Mouse (Mus musculus): ENCODE data around the gene Ptprn2.

Gene Ptprn2

DNA sequence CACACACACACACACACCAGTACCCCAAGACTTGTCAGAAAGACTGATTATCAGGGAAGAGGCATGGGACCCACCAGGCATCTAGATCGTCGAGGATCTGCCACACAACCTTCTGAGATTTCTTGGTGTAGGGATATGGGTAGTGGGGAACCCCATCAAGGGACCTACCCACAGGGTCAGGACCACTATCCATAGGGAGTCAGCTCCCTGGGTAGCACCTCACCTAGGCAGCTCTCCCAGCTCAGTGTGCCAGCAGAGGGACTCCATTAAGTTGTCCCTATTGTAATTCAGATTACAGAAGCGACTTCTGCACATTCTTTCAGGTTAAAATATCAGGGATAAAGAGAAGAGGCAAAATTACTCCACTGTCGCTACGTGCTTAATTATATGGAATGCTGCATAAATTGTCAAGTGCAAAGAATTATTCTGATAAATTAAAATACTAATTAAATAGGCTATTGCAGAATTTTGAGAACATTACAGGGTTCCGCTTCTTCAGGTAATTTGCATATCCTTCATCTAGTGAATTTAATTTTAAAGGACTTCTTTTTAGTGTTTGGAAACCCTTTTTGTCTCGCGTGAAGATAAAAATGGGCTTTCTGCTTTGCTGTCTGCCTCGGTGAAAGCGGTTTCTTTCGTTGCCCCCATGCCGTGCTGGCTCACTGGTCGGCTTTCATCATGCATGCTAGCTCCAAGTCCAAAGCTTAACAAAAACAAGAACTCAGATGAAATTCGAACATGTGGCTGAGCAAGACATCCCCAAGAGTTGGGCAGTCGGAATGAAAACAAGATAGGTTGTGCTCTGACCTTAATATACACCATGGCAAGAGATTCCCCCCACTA is 531.5 kb downstream of the Ptprn2 start:
- DNase-seq, result no peak

DNA sequence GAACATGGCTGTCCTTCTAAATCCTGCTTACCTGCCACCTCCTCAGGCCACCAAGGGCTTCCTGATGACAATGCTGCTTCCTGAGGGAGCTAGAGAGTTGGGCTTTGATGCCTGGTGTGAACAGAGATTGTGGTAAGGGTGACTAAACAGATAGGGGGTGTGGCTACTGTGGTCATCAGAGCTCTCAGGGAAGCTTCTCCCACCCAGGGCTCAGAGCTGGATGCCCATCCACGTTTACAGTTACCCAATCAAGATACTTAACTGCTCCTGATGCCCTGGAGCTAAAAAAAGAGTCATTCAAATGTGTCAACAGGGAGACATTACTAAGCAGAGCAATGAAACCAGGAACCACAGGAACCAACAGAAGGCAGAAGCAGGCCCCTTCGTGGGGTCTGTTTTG is 532.4 kb downstream of the Ptprn2 start:
- DNase-seq, result no peak

GRCm38 (mm10) chr12:117023235-117023634 is 537.7 kb downstream of the Ptprn2 start:
- no peak for DNase-seq

- no peak for DNase-seq
Observed at GRCm38 (mm10) chr12:117024916-117025315, 539.4 kb downstream of the Ptprn2 start.

- no peak for DNase-seq
Observed at GRCm38 (mm10) chr12:117025676-117026075, 540.2 kb downstream of the Ptprn2 start.

DNA sequence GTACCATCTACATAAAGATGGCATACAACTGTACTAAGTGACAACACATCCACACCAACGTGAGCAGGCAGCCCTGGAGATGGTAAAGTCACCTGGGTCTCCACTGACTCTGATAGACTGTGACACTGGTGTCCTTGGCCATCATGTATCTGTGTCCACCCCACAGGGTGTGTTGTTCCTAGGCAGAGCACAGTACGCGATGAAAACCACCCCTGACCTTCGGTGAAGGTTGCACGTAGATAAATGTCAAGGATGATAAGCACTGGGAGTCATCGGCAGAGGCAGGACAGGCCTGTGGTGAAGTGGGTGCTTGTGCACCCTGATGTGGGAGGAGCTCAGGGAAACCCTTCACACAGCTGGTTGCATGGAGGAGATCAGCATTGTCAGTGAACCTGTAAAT is 541.8 kb downstream of the Ptprn2 start:
- no peak for DNase-seq

DNA sequence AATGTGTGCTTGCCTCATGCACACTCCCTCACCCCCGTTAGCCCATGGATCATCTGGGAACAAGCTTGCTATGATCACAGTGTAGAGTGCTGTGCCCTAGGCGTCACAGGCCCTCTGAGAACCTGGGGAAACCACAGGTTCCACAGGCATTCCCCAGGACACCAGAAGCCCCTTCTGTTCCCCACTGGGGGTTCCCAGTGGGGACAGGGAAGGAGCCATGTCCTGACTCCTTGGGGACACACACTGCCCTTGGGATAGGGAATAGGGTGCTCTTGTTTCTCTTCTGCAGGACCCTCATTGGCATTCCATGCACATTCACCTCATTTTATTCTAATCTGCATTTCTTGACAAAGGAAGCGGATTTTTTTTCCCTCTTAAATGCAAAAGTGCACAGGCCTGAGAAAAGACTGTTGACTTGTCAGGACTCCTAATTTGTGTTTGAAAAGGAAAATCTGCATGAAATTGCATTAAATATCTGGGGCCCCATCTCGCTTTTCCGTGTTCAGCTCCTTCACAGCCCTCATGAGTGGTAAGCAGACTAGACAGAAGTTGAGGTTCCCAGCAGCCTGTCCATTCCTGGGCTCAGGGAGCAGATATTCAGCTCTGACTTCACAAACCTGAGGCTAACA is 542.9 kb downstream of the Ptprn2 start:
- DNase-seq, result no peak

DNA sequence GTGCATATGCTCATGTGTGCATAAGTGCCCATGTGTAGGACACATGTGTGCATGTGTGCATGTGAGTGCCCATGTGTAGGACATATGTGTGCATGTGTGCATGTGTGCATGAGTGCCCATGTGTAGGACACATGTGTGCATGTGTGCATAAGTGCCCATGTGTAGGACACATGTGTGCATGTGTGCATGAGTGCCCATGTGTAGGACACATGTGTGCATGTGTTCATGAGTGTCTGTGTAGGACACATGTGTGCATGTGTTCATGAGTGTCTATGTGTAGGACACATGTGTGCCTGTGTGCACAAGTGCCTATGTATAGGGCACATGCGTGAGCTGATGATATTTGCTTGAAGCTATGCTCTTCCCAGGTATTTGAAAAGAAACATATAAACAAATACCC is 547.7 kb downstream of the Ptprn2 start:
- no peak for DNase-seq

GRCm38 (mm10) chr12:117034506-117034905 is 549.0 kb downstream of the Ptprn2 start:
- DNase-seq, result no peak

- peak; percentile 43 for DNase-seq
Observed at GRCm38 (mm10) chr12:117035243-117035642, 549.7 kb downstream of the Ptprn2 start.

DNA sequence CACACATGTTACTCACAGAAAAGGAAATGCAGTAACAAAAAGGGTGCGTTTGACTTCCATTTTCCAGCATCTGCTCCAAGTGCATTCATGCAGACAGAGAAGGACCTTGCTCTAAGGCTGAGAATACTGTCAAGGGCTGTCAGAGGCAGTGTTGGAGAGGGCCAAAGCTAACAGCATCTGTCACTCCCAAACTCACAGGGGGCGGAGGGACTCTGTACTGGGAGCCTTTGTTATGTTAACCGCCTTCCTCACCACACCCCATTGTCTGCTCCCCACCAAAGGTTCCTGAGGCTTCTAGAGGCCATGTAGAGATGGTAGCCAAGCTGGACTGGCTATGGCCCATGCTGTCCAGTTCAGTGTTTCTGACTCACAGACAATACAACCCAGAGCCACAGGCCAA is 553.9 kb downstream of the Ptprn2 start:
- no peak for DNase-seq

DNA sequence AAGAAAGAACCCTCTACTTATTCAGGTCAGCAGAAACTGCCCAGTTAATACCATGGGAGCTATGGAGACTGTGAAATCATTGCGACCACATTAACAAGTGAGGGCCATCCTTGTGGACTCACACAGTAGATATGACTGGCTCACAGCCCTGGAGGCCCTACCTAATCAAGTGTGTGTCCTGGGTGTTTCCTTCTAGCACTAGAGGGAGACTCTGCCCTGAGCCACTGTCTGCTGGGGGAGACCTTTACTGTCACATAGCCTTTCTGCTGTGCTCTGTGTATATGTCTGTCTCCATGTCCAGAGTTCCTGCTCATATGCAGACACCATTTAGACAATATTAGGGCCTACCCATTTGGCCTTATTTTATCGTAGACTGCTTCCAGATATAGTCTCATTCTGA is 555.9 kb downstream of the Ptprn2 start:
- DNase-seq, result no peak

DNA sequence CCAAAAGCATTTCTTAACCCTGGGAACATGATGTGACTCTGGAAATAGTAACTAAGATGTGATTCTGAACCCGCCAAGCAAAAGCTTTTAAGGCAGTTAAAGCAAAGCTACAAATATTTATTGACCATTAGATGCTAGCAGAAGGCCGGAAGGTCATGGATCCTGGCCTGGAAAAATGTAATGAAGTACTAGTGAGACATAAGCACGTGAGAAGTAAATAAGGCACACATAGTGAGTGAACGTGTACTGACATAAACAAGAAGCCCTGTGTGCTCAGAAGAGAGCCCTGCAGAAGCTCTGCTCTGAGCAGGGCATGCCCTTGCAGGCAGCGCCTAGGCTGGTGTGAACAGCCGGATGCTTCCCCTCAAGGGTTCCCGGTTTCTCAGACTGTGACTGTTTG is 557.2 kb downstream of the Ptprn2 start:
- DNase-seq, result no peak

- DNase-seq, result no peak
Observed at GRCm38 (mm10) chr12:117047384-117048251, 562.1 kb downstream of the Ptprn2 start.

GRCm38 (mm10) chr12:117049829-117050228 is 564.3 kb downstream of the Ptprn2 start:
- DNase-seq, result no peak

- DNase-seq, result no peak
Observed at GRCm38 (mm10) chr12:117053223-117053850, 567.8 kb downstream of the Ptprn2 start.

GRCm38 (mm10) chr12:117053851-117054769 is 568.6 kb downstream of the Ptprn2 start:
- no peak for DNase-seq

DNA sequence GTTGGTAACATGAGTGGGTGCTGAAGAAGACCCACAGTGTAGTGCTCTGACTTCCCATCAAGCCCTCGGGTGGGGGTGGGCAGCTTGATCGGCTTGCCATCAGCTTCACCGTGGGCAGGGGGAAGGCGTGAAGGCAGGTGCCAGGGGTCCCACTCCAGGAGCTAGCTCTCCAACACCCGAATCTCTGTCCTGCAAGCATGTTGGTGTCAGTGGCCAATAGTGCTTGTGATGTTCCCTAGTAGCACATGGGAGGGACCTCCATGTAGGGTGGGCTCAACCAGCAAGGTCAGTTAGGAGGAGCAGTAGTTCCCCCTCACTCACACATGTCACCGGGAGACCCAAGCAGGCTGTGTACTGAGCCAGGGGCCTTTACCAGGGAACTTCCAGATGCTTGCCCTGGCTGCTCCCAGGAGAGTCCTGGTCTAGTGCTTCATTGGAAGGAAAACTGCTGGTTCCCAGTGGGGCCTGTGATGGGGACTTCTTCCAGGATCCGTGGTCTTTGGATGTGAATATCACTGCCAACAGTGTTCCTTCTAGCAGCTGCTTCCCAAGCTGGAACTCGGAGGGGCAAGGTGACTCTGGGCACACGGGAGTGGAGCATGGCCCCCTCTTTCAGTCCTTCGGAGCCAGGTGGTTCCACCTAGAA is 569.5 kb downstream of the Ptprn2 start:
- no peak for DNase-seq

- no peak for DNase-seq
Observed at GRCm38 (mm10) chr12:117058184-117058958, 572.9 kb downstream of the Ptprn2 start.

GRCm38 (mm10) chr12:117058975-117059374 is 573.5 kb downstream of the Ptprn2 start:
- DNase-seq, result no peak

DNA sequence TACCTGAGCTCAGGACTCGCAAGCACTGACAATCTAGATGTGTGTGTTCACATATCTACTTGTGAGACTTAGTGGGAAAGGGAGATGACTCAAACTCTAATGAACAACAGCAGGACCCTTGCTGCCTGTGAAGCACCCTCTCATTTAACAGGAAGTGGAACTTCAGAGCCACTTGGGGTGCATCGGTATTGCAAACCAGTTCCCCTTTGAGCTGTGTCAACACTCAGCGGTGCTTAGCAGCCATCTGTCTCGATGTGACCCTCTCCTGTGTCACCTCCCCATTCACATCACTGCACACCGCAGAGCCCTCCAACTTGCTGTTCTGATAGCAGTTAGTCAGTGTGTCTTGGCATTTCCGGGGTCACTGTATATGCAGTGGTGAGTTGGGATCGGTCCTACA is 592.1 kb downstream of the Ptprn2 start:
- no peak for DNase-seq

Data from kidney, adult 18-20 months (tissue).